Mouse (Mus musculus): Measurements from ENCODE around the gene Abcc6. TPM values are rescaled to one million over a fixed set of nuclear protein-coding genes. Genes with fewer than 3 reads are reported as not detected.

Abcc6 gene
- not detected in 2 replicates for total RNA-seq (2014; fragmentation: Nextera tagmentation)
- total RNA-seq (2017): not detected in 2 replicates

- no peak for ATAC-seq (replicated peaks; ENCODE audit: low FRiP score, low TSS enrichment, poor library complexity, severe bottlenecking)
Observed at GRCm38 (mm10) chr7:46030145-46030488, at the start of gene Abcc6. TSS of gene Abcc6 (minus strand) at chr7:46030302.

- ATAC-seq (replicated peaks; ENCODE audit: low FRiP score, low TSS enrichment, poor library complexity, severe bottlenecking): no peak
Observed at GRCm38 (mm10) chr7:46077675-46078074, 47.6 kb upstream of the Abcc6 start.

GRCm38 (mm10) chr7:46076844-46077243 is 46.7 kb upstream of the Abcc6 start:
- peak; percentile 61; the same call in 1 of the 2 replicates for ATAC-seq (replicated peaks; ENCODE audit: low FRiP score, low TSS enrichment, poor library complexity, severe bottlenecking)

- no peak for ATAC-seq (replicated peaks; ENCODE audit: low FRiP score, low TSS enrichment, poor library complexity, severe bottlenecking)
Observed at GRCm38 (mm10) chr7:46068831-46069230, 38.7 kb upstream of the Abcc6 start.

GRCm38 (mm10) chr7:46063296-46063695 is 33.2 kb upstream of the Abcc6 start:
- ATAC-seq (replicated peaks; ENCODE audit: low FRiP score, low TSS enrichment, poor library complexity, severe bottlenecking): no peak

- ATAC-seq (replicated peaks; ENCODE audit: low FRiP score, low TSS enrichment, poor library complexity, severe bottlenecking): no peak
Observed at GRCm38 (mm10) chr7:46061614-46062013, 31.5 kb upstream of the Abcc6 start.

- no peak for ATAC-seq (replicated peaks; ENCODE audit: low FRiP score, low TSS enrichment, poor library complexity, severe bottlenecking)
Observed at GRCm38 (mm10) chr7:46060688-46061087, 30.6 kb upstream of the Abcc6 start.

- peak; percentile 42 for ATAC-seq (replicated peaks; ENCODE audit: low FRiP score, low TSS enrichment, poor library complexity, severe bottlenecking)
Observed at GRCm38 (mm10) chr7:46058882-46059281, 28.8 kb upstream of the Abcc6 start.

- ATAC-seq (replicated peaks; ENCODE audit: low FRiP score, low TSS enrichment, poor library complexity, severe bottlenecking): no peak
Observed at GRCm38 (mm10) chr7:46053566-46053965, 23.5 kb upstream of the Abcc6 start.

GRCm38 (mm10) chr7:46052161-46052821 is 22.2 kb upstream of the Abcc6 start:
- ATAC-seq (replicated peaks; ENCODE audit: low FRiP score, low TSS enrichment, poor library complexity, severe bottlenecking): peak; percentile 89

- ATAC-seq (replicated peaks; ENCODE audit: low FRiP score, low TSS enrichment, poor library complexity, severe bottlenecking): no peak
Observed at GRCm38 (mm10) chr7:46049981-46050380, 19.9 kb upstream of the Abcc6 start.

GRCm38 (mm10) chr7:46047873-46048562 is 17.9 kb upstream of the Abcc6 start:
- no peak for ATAC-seq (replicated peaks; ENCODE audit: low FRiP score, low TSS enrichment, poor library complexity, severe bottlenecking)

- ATAC-seq (replicated peaks; ENCODE audit: low FRiP score, low TSS enrichment, poor library complexity, severe bottlenecking): no peak
Observed at GRCm38 (mm10) chr7:46045882-46046281, 15.8 kb upstream of the Abcc6 start.

- no peak for ATAC-seq (replicated peaks; ENCODE audit: low FRiP score, low TSS enrichment, poor library complexity, severe bottlenecking)
Observed at GRCm38 (mm10) chr7:46044106-46044505, 14.0 kb upstream of the Abcc6 start.

- ATAC-seq (replicated peaks; ENCODE audit: low FRiP score, low TSS enrichment, poor library complexity, severe bottlenecking): no peak
Observed at GRCm38 (mm10) chr7:46039873-46040272, 9.8 kb upstream of the Abcc6 start.

GRCm38 (mm10) chr7:46037433-46037832 is 7.3 kb upstream of the Abcc6 start:
- ATAC-seq (replicated peaks; ENCODE audit: low FRiP score, low TSS enrichment, poor library complexity, severe bottlenecking): no peak

GRCm38 (mm10) chr7:46035468-46035867 is 5.4 kb upstream of the Abcc6 start:
- ATAC-seq (replicated peaks; ENCODE audit: low FRiP score, low TSS enrichment, poor library complexity, severe bottlenecking): peak; percentile 45

- ATAC-seq (replicated peaks; ENCODE audit: low FRiP score, low TSS enrichment, poor library complexity, severe bottlenecking): no peak
Observed at GRCm38 (mm10) chr7:46034991-46035390, 4.9 kb upstream of the Abcc6 start.

GRCm38 (mm10) chr7:46033870-46034337 is 3.8 kb upstream of the Abcc6 start:
- ATAC-seq (replicated peaks; ENCODE audit: low FRiP score, low TSS enrichment, poor library complexity, severe bottlenecking): no peak

GRCm38 (mm10) chr7:46033109-46033869 is 3.2 kb upstream of the Abcc6 start, which contains the start of gene Nomo1:
TSS of gene Nomo1 (plus strand) at chr7:46033698.
- ATAC-seq (replicated peaks; ENCODE audit: low FRiP score, low TSS enrichment, poor library complexity, severe bottlenecking): peak; percentile 72

Measured in megakaryocyte-erythroid progenitor cell, adult 5-6 weeks (primary cell).